Mouse (Mus musculus): ENCODE data around the gene Wwox. TPM values are rescaled to one million over a fixed set of nuclear protein-coding genes. Genes with fewer than 3 reads are reported as not detected.

Wwox gene
- polyA plus RNA-seq, 1 experiment from 2014 or later = 3.5 TPM

DNA sequence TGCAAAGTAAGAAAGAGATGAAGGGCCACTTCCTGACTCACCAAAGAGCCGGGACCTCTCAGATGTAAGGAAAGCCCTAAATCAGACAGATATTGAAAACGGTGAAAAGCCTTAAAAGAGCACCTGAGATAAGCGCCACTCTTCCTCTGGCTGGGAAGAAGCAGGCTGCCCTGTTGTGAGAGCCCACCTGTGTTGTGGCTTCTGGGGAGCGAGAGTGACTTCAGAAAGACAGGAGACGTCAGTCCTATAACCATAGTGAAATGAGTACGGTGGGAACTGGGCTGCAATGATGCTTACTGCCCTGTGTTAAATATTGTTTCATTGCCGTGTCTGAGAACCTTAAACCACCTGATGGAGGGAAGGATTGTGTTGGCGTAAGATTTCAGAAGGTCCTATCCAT, 431.0 kb downstream of the Wwox start:
- H3K36me3 ChIP-seq (ENCODE audit: control insufficient read depth, insufficient read depth) = no peaks in the 10 kb centered on the region
- H3K27me3 ChIP-seq (ENCODE audit: control insufficient read depth, insufficient read depth, low read depth, low read length) = no peaks in the 10 kb centered on the region
- 77% methylated on average over 8 of the region's 8 CpGs for WGBS (ENCODE audit: insufficient replicate concordance)
- H3K27ac ChIP-seq (ENCODE audit: low read length) = no peak overlapping the region
- H3K4me2 ChIP-seq (ENCODE audit: low read depth, low read length) = no peak overlapping the region
- H3K9me3 ChIP-seq (replicated peaks; ENCODE audit: control insufficient read depth, low read length) = peaks cover 4% of the 10 kb centered on the region
- H3K4me3 ChIP-seq (ENCODE audit: low read depth, low read length) = no peak overlapping the region
- no peak overlapping the region for H3K9ac ChIP-seq (ENCODE audit: low read depth, low read length)
- ATAC-seq (ENCODE audit: low read depth) = no peak
- H3K4me1 ChIP-seq (ENCODE audit: control insufficient read depth, low read depth, low read length) = no peaks in the 10 kb centered on the region

DNA sequence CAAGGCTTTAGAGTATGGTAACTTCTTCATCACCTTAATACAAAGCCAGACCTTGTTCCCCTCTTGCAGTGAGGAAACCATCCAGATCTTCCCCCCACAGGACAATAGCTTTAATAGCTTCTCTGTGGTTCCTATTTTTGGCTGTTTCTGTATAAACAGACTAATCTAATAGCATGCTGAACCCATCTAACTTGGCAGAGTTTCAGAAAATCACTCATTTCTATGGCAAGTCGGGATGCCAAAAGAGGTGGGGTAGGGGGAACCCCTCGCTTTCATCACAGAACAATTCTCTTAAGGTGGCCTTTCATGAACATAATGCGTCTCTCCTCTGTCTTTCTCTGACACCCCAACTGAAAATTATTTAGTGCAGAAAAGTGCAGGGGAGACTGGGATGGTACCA, 433.0 kb downstream of the Wwox start:
- ATAC-seq (ENCODE audit: low read depth) = no peak
- Histone ChIP-seq H3K27me3 (ENCODE audit: control insufficient read depth, insufficient read depth, low read depth, low read length) (no peaks in the 10 kb centered on the region), H3K9ac (ENCODE audit: low read depth, low read length) (no peak overlapping the region), H3K4me3 (ENCODE audit: low read depth, low read length) (no peak overlapping the region), H3K4me2 (ENCODE audit: low read depth, low read length) (no peak overlapping the region), H3K36me3 (ENCODE audit: control insufficient read depth, insufficient read depth) (no peaks in the 10 kb centered on the region), H3K27ac (ENCODE audit: low read length) (no peak overlapping the region), H3K9me3 (replicated peaks; ENCODE audit: control insufficient read depth, low read length) (peaks cover 4% of the 10 kb centered on the region), H3K4me1 (ENCODE audit: control insufficient read depth, low read depth, low read length) (peaks cover 8% of the 10 kb centered on the region)
- 72% methylated on average over 3 of the region's 3 CpGs for WGBS (ENCODE audit: insufficient replicate concordance)

DNA sequence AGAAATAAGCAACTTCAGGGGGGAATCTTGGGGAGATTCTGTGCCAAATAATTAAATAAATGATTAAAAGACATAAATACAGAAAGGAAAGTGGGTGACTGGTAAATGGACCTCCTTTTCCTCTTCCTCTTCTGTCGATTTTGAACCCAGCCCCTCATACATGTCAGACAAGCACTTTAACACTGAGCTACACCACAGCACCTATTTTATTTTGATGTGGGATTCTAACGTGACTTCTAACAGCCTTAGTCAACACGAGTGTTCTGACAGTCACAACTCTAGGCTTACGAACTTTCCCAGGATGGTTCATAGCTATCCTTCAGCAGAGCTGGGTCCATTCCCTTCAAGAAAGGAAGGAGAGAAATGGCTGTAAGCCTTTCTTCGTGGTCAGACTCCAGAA, 435.7 kb downstream of the Wwox start:
- 50% methylated on average over 5 of the region's 5 CpGs for WGBS (ENCODE audit: insufficient replicate concordance)
- peaks cover 4% of the 10 kb centered on the region for H3K9me3 ChIP-seq (replicated peaks; ENCODE audit: control insufficient read depth, low read length)
- H3K27ac ChIP-seq (ENCODE audit: low read length) = no peak overlapping the region
- H3K9ac ChIP-seq (ENCODE audit: low read depth, low read length) = no peak overlapping the region
- peaks cover 35% of the 10 kb centered on the region for H3K4me1 ChIP-seq (ENCODE audit: control insufficient read depth, low read depth, low read length)
- no peaks in the 10 kb centered on the region for H3K36me3 ChIP-seq (ENCODE audit: control insufficient read depth, insufficient read depth)
- no peaks in the 10 kb centered on the region for H3K27me3 ChIP-seq (ENCODE audit: control insufficient read depth, insufficient read depth, low read depth, low read length)
- no peak for ATAC-seq (ENCODE audit: low read depth)
- no peak overlapping the region for H3K4me2 ChIP-seq (ENCODE audit: low read depth, low read length)
- no peak overlapping the region for H3K4me3 ChIP-seq (ENCODE audit: low read depth, low read length)

DNA sequence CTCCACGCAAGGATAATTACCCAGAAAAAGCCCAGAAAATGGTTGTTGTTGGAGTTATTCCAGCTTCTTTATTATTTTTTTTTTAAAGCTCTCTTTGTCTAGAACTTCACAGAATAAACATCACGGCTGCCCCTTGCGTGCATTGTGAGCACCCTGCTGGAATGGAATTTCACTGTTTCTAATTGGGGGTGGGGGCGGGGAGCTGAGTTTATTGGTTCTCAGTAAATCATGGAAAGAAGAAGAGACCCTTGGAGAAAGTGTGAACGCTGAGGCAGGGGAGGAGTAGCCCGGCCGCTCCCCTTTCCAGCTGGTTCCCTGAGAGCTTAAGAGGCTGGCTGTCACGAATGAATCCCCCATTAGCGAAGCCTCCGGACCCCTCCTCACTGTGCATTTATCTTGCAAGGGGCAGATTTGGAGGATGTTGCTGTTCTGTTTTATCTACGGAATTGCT, 436.7 kb downstream of the Wwox start:
- Histone ChIP-seq H3K27me3 (ENCODE audit: control insufficient read depth, insufficient read depth, low read depth, low read length) (no peaks in the 10 kb centered on the region), H3K4me2 (ENCODE audit: low read depth, low read length) (no peak overlapping the region), H3K36me3 (ENCODE audit: control insufficient read depth, insufficient read depth) (no peaks in the 10 kb centered on the region), H3K27ac (ENCODE audit: low read length) (no peak overlapping the region), H3K4me1 (ENCODE audit: control insufficient read depth, low read depth, low read length) (peaks cover 45% of the 10 kb centered on the region), H3K9me3 (replicated peaks; ENCODE audit: control insufficient read depth, low read length) (peaks cover 4% of the 10 kb centered on the region), H3K4me3 (ENCODE audit: low read depth, low read length) (no peak overlapping the region), H3K9ac (ENCODE audit: low read depth, low read length) (no peak overlapping the region)
- 72% methylated on average over 11 of the region's 11 CpGs for WGBS (ENCODE audit: insufficient replicate concordance)
- no peak for ATAC-seq (ENCODE audit: low read depth)

DNA sequence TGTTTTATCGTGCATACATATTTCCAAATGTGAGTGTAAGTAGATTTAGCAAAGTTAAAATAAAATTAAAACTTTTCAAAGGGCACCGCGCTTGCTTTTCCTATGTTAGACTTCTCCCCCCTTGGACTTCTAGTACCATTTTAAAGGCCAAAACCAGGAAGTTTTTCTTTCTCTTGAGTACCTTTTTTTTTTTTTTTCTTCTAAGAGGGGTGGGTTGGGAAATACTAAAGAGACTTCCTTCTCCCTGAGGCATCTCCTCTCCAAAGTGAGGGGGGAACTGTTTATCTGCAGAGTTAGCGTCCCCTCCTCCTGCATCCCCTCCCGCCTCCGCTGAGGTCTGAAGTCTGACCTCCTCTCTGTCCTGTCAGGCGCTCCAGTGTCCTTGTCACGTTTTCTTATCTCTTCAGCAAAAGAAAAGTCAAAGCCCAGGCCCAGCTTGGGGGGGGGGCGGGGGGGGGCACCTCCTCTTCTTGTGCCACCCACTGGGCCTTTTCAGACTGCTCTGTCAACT, 437.3 kb downstream of the Wwox start:
- peaks cover 51% of the 10 kb centered on the region for H3K4me1 ChIP-seq (ENCODE audit: control insufficient read depth, low read depth, low read length)
- H3K9ac ChIP-seq (ENCODE audit: low read depth, low read length) = no peak overlapping the region
- ATAC-seq (ENCODE audit: low read depth) = no peak
- no peak overlapping the region for H3K4me3 ChIP-seq (ENCODE audit: low read depth, low read length)
- H3K36me3 ChIP-seq (ENCODE audit: control insufficient read depth, insufficient read depth) = no peaks in the 10 kb centered on the region
- H3K27ac ChIP-seq (ENCODE audit: low read length) = no peak overlapping the region
- no peak overlapping the region for H3K4me2 ChIP-seq (ENCODE audit: low read depth, low read length)
- no peaks in the 10 kb centered on the region for H3K27me3 ChIP-seq (ENCODE audit: control insufficient read depth, insufficient read depth, low read depth, low read length)
- 28% methylated on average over 9 of the region's 9 CpGs for WGBS (ENCODE audit: insufficient replicate concordance)
- H3K9me3 ChIP-seq (replicated peaks; ENCODE audit: control insufficient read depth, low read length) = peaks cover 3% of the 10 kb centered on the region

DNA sequence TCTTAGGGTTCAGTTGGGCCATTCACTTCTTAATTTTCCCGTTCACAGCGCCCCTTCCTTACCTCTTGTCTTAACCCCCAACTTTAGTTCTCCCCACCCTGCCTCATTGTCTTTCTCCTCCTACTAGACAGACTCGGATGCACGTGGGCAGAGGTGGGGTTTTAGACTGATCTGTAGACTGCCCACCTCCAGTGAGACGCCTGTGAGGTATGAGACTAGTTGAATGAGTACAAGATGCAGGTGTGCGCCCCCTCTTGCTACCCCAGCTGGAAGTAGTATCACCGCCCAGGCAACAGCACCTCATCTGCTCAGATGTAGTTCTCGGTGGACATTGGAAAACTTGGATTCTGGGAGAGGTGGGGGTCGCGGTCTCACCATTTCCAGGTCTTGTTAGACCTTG, 437.8 kb downstream of the Wwox start:
- H3K4me2 ChIP-seq (ENCODE audit: low read depth, low read length) = no peak overlapping the region
- 60% methylated on average over 10 of the region's 10 CpGs for WGBS (ENCODE audit: insufficient replicate concordance)
- no peak for ATAC-seq (ENCODE audit: low read depth)
- no peaks in the 10 kb centered on the region for H3K9me3 ChIP-seq (replicated peaks; ENCODE audit: control insufficient read depth, low read length)
- peaks cover 55% of the 10 kb centered on the region for H3K4me1 ChIP-seq (ENCODE audit: control insufficient read depth, low read depth, low read length)
- H3K9ac ChIP-seq (ENCODE audit: low read depth, low read length) = no peak overlapping the region
- no peak overlapping the region for H3K4me3 ChIP-seq (ENCODE audit: low read depth, low read length)
- H3K36me3 ChIP-seq (ENCODE audit: control insufficient read depth, insufficient read depth) = no peaks in the 10 kb centered on the region
- no peak overlapping the region for H3K27ac ChIP-seq (ENCODE audit: low read length)
- no peaks in the 10 kb centered on the region for H3K27me3 ChIP-seq (ENCODE audit: control insufficient read depth, insufficient read depth, low read depth, low read length)

DNA sequence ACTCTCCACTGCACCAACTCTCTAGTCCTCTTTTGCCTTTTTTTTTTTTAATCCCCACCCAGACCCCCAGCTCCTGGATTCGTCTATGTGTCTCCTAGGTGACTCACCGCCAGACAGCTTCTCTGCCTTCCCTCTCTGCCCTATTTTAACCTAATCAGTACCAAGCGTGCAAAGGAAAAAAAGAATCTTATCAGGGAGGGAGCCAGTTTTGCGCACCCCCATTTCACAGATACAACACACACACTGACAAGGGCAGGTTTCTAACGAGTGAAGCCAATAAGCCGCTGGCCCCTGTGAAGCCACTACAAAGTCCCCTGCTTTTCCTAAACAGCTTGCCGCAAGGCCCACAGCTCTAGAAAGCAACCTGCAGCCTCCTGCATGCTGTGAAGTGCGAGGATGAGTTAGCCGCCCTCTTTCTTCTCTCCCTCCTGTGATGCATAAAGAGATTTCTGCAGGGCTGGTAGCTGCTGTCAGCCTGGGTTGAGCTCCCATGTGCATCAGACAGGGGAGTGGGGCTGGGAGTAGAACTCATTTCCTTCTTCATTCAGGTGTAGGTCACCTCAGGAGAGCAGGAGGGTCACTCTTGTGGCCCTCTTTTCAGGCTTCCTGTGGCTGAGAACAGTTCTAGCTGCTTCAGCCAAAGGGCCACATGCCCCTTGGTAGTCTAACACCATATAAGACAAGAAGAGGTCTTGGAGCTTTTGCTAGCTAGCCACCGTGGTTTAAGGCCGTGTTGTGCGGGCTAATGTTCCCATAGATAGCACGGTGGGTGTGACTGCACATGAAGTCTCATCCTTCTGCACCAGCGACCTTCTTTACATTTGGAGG, 439.2 kb downstream of the Wwox start:
- peak overlapping the region; percentile 44; the same call in 1 of the 2 replicates for H3K9ac ChIP-seq (ENCODE audit: low read depth, low read length)
- 28% methylated on average over 14 of the region's 14 CpGs for WGBS (ENCODE audit: insufficient replicate concordance)
- peaks cover 61% of the 10 kb centered on the region for H3K4me1 ChIP-seq (ENCODE audit: control insufficient read depth, low read depth, low read length)
- peak overlapping the region; percentile 2; the same call in 1 of the 2 replicates for H3K4me3 ChIP-seq (ENCODE audit: low read depth, low read length)
- peak; percentile 65 for ATAC-seq (ENCODE audit: low read depth)
- no peaks in the 10 kb centered on the region for H3K9me3 ChIP-seq (replicated peaks; ENCODE audit: control insufficient read depth, low read length)
- H3K27me3 ChIP-seq (ENCODE audit: control insufficient read depth, insufficient read depth, low read depth, low read length) = no peaks in the 10 kb centered on the region
- H3K36me3 ChIP-seq (ENCODE audit: control insufficient read depth, insufficient read depth) = no peaks in the 10 kb centered on the region
- H3K27ac ChIP-seq (ENCODE audit: low read length) = peak overlapping the region; percentile 89
- H3K4me2 ChIP-seq (ENCODE audit: low read depth, low read length) = peak overlapping the region; percentile 55

DNA sequence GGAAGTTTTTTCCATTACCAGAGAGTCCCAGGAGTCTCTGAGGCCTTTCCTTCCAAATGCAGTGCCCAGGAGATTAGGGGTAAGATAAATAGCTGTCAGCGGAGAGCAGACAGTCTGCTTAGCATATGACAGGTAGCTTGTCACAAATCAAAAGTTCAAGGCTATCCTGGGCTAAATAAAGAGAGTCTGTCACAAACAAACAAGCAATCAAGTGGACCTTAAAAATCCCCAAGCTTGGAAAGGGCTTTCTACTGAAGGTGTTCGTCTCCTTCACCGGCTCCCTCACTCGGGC, 439.8 kb downstream of the Wwox start:
- Histone ChIP-seq H3K36me3 (ENCODE audit: control insufficient read depth, insufficient read depth) (no peaks in the 10 kb centered on the region), H3K27ac (ENCODE audit: low read length) (peak overlapping the region; percentile 89), H3K4me1 (ENCODE audit: control insufficient read depth, low read depth, low read length) (peaks cover 61% of the 10 kb centered on the region), H3K4me2 (ENCODE audit: low read depth, low read length) (peak overlapping the region; percentile 55), H3K9ac (ENCODE audit: low read depth, low read length) (peak overlapping the region; percentile 44), H3K4me3 (ENCODE audit: low read depth, low read length) (peak overlapping the region; percentile 6; the same call in 1 of the 2 replicates), H3K9me3 (replicated peaks; ENCODE audit: control insufficient read depth, low read length) (no peaks in the 10 kb centered on the region), H3K27me3 (ENCODE audit: control insufficient read depth, insufficient read depth, low read depth, low read length) (no peaks in the 10 kb centered on the region)
- WGBS (ENCODE audit: insufficient replicate concordance) = 25% methylated on average over 4 of the region's 4 CpGs
- no peak for ATAC-seq (ENCODE audit: low read depth)

DNA sequence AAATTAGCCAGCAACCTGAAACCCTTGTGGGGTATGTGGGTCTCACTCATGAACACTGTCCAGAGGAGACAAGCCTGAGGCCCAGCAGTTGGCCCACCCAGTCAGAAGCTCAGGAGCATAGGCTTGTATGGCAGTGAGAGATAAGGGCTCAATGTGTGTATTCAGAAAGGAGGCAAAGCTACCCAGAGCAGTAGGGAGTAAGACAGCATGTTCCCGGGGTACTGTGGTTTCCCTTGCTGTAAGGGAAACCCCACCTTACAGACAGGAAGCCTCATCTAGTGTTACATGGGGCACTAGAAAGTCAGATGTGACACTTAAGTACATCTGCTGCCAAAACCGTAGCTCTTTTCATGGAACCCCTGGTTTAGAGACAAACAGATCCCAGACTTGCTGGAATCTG, 440.2 kb downstream of the Wwox start:
- H3K4me2 ChIP-seq (ENCODE audit: low read depth, low read length) = peak overlapping the region; percentile 55
- H3K4me3 ChIP-seq (ENCODE audit: low read depth, low read length) = peak overlapping the region; percentile 6; the same call in 1 of the 2 replicates
- H3K4me1 ChIP-seq (ENCODE audit: control insufficient read depth, low read depth, low read length) = peaks cover 61% of the 10 kb centered on the region
- no peaks in the 10 kb centered on the region for H3K36me3 ChIP-seq (ENCODE audit: control insufficient read depth, insufficient read depth)
- no peaks in the 10 kb centered on the region for H3K9me3 ChIP-seq (replicated peaks; ENCODE audit: control insufficient read depth, low read length)
- 11% methylated on average over 2 of the region's 2 CpGs for WGBS (ENCODE audit: insufficient replicate concordance)
- peak; percentile 93 for ATAC-seq (ENCODE audit: low read depth)
- H3K27ac ChIP-seq (ENCODE audit: low read length) = peak overlapping the region; percentile 89
- H3K27me3 ChIP-seq (ENCODE audit: control insufficient read depth, insufficient read depth, low read depth, low read length) = no peaks in the 10 kb centered on the region
- H3K9ac ChIP-seq (ENCODE audit: low read depth, low read length) = peak overlapping the region; percentile 52
